Mouse (Mus musculus) forebrain, embryonic 13.5 days (tissue): ENCODE measurements around the gene Ccdc40. TPM values are rescaled to one million over a fixed set of nuclear protein-coding genes. Genes with fewer than 3 reads are reported as not detected.

Experiments used
- ATAC-seq: fragments of 200-750 bp; cut with Nextera tagmentation; 2 replicates; pipeline ENCODE4 v1.8.0; 2017
- H3K27ac ChIP-seq: fragments of 300-500 bp; sonication (generic); 2 replicates; pipeline ENCODE4 v1.5.1; 2015; ENCODE audit warnings: inconsistent platforms, mild to moderate bottlenecking, moderate library complexity
- H3K27me3 ChIP-seq: fragments of 300-500 bp; sonication (generic); 2 replicates; pipeline ENCODE4 v1.6.1; 2015; ENCODE audit warnings: mild to moderate bottlenecking, inconsistent platforms
- H3K36me3 ChIP-seq: fragments of 300-500 bp; sonication (generic); 2 replicates; pipeline ENCODE4 v1.6.1; 2015; ENCODE audit warnings: mild to moderate bottlenecking, inconsistent platforms; ENCODE audit not compliant: poor library complexity, severe bottlenecking
- H3K4me1 ChIP-seq: fragments of 300-500 bp; sonication (generic); 2 replicates; pipeline ENCODE4 v1.6.1; 2015; ENCODE audit warnings: inconsistent platforms
- H3K4me2 ChIP-seq: fragments of 300-500 bp; sonication (generic); 2 replicates; pipeline ENCODE4 v1.6.1; 2015; ENCODE audit warnings: inconsistent platforms, mild to moderate bottlenecking, moderate library complexity
- H3K4me3 ChIP-seq: fragments of 300-500 bp; sonication (generic); 2 replicates; pipeline ENCODE4 v1.5.1; 2015; ENCODE audit warnings: mild to moderate bottlenecking, inconsistent platforms
- H3K9ac ChIP-seq: fragments of 300-500 bp; sonication (generic); 2 replicates; pipeline ENCODE4 v1.6.1; 2015; ENCODE audit warnings: mild to moderate bottlenecking, inconsistent platforms
- H3K9me3 ChIP-seq: fragments of 300-500 bp; sonication (generic); replicated peaks from 2 replicates; pipeline ENCODE4 v1.6.1; 2016; ENCODE audit warnings: inconsistent platforms
- WGBS: fragments of 180-500 bp; shearing (Covaris S2); methylation state at CpG from one replicate; pipeline ENCODE4 v1.1.7; 2015; 5-methylcytosine and 5-hydroxymethylcytosine counted together
- polyA plus RNA-seq: library from polyadenylated mRNA; unstranded; fragments of >200 nt; fragmentation: Nextera tagmentation; extraction: Ambion mirVana; gene quantifications from 2 replicates; pipeline ENCODE4 v1.2.1, GENCODE M21; 2015

Gene Ccdc40
- polyA plus RNA-seq, 1 experiment from 2014 or later: 14.3 TPM

DNA sequence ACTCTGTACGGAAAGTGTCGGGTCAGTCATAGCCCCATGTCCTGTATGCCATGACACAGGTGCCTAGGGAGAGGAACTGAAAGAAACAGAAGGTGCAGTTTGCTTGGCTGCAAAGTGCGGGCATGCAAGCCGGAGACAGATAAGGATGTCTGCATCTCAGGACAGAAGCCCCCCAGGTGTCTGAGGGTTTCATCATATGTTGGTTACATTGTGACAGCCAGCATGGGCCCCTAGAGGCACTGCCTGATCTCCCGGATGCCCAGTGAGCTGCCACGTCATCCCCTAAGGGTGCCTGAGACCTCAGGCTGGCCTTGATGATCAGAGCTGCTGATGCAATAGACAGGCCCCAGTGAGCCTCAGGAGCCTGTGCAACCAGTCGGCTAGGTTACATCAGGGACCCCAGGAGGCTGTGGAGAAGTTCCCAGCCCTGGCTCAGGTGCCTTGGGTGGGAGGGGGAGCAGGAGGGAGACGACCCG lies 36.7 kb upstream of the Ccdc40 start:
- Histone ChIP-seq H3K36me3 (peaks cover 9% of the 10 kb centered on the region; the same call in 1 of the 2 replicates), H3K4me2 (no peak overlapping the region), H3K4me1 (peaks cover 35% of the 10 kb centered on the region), H3K9me3 (no peaks in the 10 kb centered on the region), H3K9ac (no peak overlapping the region), H3K4me3 (no peak overlapping the region), H3K27ac (peak overlapping the region; percentile 11; the same call in 1 of the 2 replicates), H3K27me3 (no peaks in the 10 kb centered on the region)
- 87% methylated on average over 9 of the region's 9 CpGs for WGBS
- no peak for ATAC-seq

DNA sequence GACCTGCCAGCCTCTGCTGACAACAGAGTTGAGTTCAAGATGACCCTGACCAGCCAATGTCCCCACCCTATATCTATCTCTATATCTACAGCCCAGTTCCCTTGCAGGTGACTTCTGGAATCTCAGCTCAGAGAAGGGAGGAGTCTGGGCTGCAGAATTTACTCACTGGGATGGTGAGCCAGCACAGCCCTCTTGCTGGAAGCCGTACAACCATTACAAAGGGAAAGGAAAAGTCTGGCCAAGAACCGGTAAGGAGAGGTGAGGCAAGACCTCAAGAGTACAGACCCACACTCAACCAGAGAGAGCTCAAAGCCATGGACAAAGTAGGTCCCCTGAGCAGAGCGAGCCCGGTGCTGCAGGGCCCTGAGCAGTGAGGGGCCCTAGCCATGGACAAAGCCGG lies 36.2 kb upstream of the Ccdc40 start:
- Histone ChIP-seq H3K9ac (no peak overlapping the region), H3K36me3 (peaks cover 12% of the 10 kb centered on the region; the same call in 1 of the 2 replicates), H3K4me1 (peaks cover 31% of the 10 kb centered on the region), H3K27me3 (no peaks in the 10 kb centered on the region), H3K4me2 (no peak overlapping the region), H3K27ac (no peak overlapping the region), H3K4me3 (no peak overlapping the region), H3K9me3 (no peaks in the 10 kb centered on the region)
- WGBS: 91% methylated on average over 5 of the region's 5 CpGs
- no peak for ATAC-seq

DNA sequence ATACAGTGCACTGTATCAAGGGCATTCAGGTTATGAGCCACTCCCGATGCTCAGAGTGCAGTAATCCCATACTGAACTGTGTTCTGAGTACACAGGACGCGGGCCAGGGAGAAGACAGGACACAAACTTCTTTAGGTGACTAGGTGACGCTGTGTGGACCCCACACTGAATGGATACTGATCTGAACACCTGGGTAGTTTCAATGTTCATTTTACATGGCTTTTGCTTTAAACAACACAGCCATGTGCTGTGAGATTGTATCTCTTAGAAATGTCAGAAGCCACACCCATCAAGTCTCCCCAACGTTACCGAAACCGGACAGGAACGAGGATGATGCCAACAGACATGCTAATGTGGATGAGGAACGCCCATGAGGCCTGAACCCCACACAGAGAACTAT lies 35.8 kb upstream of the Ccdc40 start:
- H3K4me2 ChIP-seq: no peak overlapping the region
- no peaks in the 10 kb centered on the region for H3K9me3 ChIP-seq
- 90% methylated on average over 9 of the region's 9 CpGs for WGBS

GRCm38 (mm10) chr11:119197618-119198563 lies 30.5 kb upstream of the Ccdc40 start:
- WGBS: 82% methylated on average over 18 of the region's 18 CpGs
- no peaks in the 10 kb centered on the region for H3K9me3 ChIP-seq
- peaks cover 20% of the 10 kb centered on the region for H3K4me1 ChIP-seq
- ATAC-seq: 0 out of 2 replicates have a peak, but pooled peaks have one; percentile 26
- H3K27me3 ChIP-seq: no peaks in the 10 kb centered on the region
- peak overlapping the region; percentile 62 for H3K27ac ChIP-seq
- H3K4me3 ChIP-seq: no peak overlapping the region
- no peak overlapping the region for H3K4me2 ChIP-seq
- peaks cover 33% of the 10 kb centered on the region for H3K36me3 ChIP-seq
- no peak overlapping the region for H3K9ac ChIP-seq

More for the DNA sequence above, 35.8 kb upstream of the Ccdc40 start:
- H3K36me3 ChIP-seq: peaks cover 16% of the 10 kb centered on the region
- H3K27me3 ChIP-seq: no peaks in the 10 kb centered on the region
- peaks cover 28% of the 10 kb centered on the region for H3K4me1 ChIP-seq
- no peak for ATAC-seq
- no peak overlapping the region for H3K9ac ChIP-seq
- H3K27ac ChIP-seq: no peak overlapping the region
- H3K4me3 ChIP-seq: no peak overlapping the region

DNA sequence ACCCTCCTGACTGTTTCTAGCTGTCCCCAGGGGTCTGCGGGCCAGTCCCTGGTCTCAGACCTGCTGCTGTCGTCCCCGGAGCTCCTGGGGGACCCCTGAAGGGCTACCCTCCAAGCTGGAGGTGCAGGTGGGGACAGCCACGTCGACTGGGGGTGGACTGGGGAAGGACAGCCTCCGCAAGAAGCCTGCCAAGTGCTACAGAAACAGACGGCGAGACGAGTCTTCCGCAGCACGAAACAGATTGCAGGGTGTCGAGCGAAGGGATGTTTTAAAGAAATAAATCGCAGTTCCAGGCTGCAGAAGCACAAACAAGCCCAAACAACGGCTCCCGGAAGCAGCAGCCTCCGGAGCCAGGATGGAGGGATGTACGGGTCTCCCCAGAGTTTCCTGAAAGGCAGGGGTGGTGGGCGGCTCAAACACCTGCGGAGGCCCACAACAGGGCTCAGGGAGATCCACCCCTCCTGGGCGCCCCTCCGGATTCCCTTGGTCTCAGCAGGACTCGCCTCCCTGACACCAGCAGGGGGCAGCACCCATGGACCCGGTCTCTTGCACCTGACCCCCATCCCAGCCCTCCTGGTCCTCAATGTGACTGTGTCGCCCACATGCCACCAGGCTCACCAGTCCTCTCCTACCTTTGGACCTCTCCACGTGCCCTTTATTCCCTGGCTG lies 29.7 kb upstream of the Ccdc40 start:
- H3K4me3 ChIP-seq: no peak overlapping the region
- peaks cover 20% of the 10 kb centered on the region for H3K4me1 ChIP-seq
- ATAC-seq: peak; percentile 36; the same call in 1 of the 2 replicates
- H3K9me3 ChIP-seq: no peaks in the 10 kb centered on the region
- no peaks in the 10 kb centered on the region for H3K27me3 ChIP-seq
- H3K36me3 ChIP-seq: peaks cover 33% of the 10 kb centered on the region
- no peak overlapping the region for H3K9ac ChIP-seq
- WGBS: 56% methylated on average over 25 of the region's 26 CpGs
- H3K4me2 ChIP-seq: no peak overlapping the region
- H3K27ac ChIP-seq: peak overlapping the region; percentile 62

DNA sequence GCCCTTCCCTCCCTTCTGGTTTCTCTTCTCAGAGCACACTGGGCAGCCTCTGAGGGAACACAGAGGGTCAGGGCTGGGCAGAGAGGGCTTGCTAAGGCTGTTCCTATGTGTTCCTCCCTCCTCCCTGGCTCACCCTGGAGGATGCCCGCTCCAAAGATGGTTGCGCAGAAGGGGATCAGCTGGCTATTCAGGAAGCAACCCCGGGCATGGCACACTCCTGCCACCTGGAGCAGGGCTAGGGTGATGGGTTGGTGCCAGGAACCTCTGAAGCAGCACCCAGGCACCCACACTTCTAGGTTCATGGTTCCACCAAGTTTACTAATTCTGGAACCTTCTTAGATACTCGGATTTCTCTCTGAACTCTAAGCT lies 29.2 kb upstream of the Ccdc40 start:
- Histone ChIP-seq H3K27me3 (no peaks in the 10 kb centered on the region), H3K4me2 (no peak overlapping the region), H3K9ac (no peak overlapping the region), H3K4me3 (no peak overlapping the region), H3K4me1 (peaks cover 20% of the 10 kb centered on the region), H3K9me3 (no peaks in the 10 kb centered on the region), H3K36me3 (peaks cover 33% of the 10 kb centered on the region), H3K27ac (peak overlapping the region; percentile 62)
- ATAC-seq: 0 out of 2 replicates have a peak, but pooled peaks have one; percentile 29
- 90% methylated on average over 4 of the region's 4 CpGs for WGBS

DNA sequence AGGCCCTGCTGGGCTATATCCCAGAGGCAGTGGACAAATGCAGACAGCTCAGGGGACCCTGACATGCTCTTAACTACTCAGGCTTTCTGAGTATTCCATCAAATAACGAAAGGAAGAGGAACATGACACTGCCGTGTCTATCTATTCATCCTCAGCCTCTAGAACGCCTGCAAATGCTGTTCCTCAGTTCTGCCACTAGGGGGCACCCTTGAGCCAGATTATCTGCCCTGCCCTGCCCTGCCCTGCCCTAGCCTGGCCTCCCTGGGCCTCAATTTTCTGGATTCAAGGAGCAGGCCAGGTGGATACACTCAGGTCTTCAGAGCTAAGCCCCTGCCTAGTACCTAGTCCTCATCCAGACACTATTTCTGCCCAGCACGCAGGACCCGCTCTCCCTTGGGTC lies 24.9 kb upstream of the Ccdc40 start:
- peaks cover 11% of the 10 kb centered on the region for H3K4me1 ChIP-seq
- ATAC-seq: no peak
- WGBS: 46% methylated on average over 5 of the region's 5 CpGs
- H3K4me3 ChIP-seq: no peak overlapping the region
- H3K9me3 ChIP-seq: no peaks in the 10 kb centered on the region
- no peaks in the 10 kb centered on the region for H3K27me3 ChIP-seq
- no peak overlapping the region for H3K9ac ChIP-seq
- H3K27ac ChIP-seq: no peak overlapping the region
- peaks cover 52% of the 10 kb centered on the region for H3K36me3 ChIP-seq
- H3K4me2 ChIP-seq: no peak overlapping the region

GRCm38 (mm10) chr11:119205738-119206137 lies 22.6 kb upstream of the Ccdc40 start:
- no peak overlapping the region for H3K27ac ChIP-seq
- ATAC-seq: no peak
- WGBS: 82% methylated on average over 10 of the region's 10 CpGs
- peaks cover 24% of the 10 kb centered on the region for H3K4me1 ChIP-seq
- no peak overlapping the region for H3K9ac ChIP-seq
- peaks cover 60% of the 10 kb centered on the region for H3K36me3 ChIP-seq
- H3K9me3 ChIP-seq: no peaks in the 10 kb centered on the region
- H3K4me2 ChIP-seq: no peak overlapping the region
- H3K27me3 ChIP-seq: no peaks in the 10 kb centered on the region
- H3K4me3 ChIP-seq: no peak overlapping the region

DNA sequence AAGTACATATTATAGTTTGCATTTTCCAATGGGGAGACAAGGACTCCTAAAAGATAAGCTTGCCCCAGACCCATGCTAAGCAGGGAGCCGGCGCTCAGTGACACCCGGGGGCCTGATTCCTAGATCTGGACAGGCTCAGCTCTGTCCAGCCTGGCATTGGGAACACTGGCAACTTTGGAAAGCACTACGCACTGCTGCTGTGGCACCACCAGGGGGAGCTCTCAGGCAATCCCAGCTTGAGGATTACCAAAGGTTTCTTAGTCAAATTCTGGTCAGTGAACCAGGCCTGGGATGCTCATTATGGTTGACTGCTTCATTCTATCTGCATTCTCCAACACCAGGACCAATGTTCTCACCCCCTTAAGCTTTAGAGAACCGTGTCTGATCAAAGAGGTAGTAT lies 21.8 kb upstream of the Ccdc40 start:
- Histone ChIP-seq H3K9ac (no peak overlapping the region), H3K27me3 (no peaks in the 10 kb centered on the region), H3K9me3 (no peaks in the 10 kb centered on the region), H3K27ac (no peak overlapping the region), H3K4me3 (no peak overlapping the region), H3K4me2 (no peak overlapping the region), H3K4me1 (peaks cover 28% of the 10 kb centered on the region), H3K36me3 (peaks cover 56% of the 10 kb centered on the region)
- WGBS: 22% methylated on average over 5 of the region's 5 CpGs
- no peak for ATAC-seq

DNA sequence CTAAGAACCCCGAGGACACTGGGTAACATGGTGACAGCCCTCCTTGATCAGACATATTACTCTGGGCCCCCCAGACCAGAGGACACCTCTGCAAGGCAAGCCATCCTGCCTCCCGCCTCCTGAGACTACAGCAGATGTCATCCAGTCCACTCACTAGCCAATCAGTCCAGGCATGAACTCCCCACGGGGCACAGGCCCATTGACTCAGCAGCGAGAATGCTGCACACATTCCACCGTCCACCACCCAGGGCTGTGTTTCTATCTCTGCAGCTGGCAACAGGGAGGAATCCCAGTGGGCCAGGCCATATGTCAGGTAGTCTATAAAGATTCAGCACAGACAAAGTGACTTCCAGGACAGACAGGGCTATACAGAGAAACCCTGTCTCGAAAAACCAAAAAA lies 20.4 kb upstream of the Ccdc40 start:
- ATAC-seq: no peak
- Histone ChIP-seq H3K4me3 (no peak overlapping the region), H3K4me1 (peaks cover 35% of the 10 kb centered on the region), H3K27ac (no peak overlapping the region), H3K9me3 (no peaks in the 10 kb centered on the region), H3K36me3 (peaks cover 52% of the 10 kb centered on the region), H3K27me3 (no peaks in the 10 kb centered on the region), H3K4me2 (no peak overlapping the region), H3K9ac (no peak overlapping the region)
- 85% methylated on average over 6 of the region's 6 CpGs for WGBS

GRCm38 (mm10) chr11:119208870-119209370 lies 19.5 kb upstream of the Ccdc40 start:
- Histone ChIP-seq H3K27ac (peak overlapping the region; percentile 51), H3K4me1 (peaks cover 45% of the 10 kb centered on the region), H3K9ac (no peak overlapping the region), H3K4me2 (no peak overlapping the region), H3K27me3 (no peaks in the 10 kb centered on the region), H3K9me3 (no peaks in the 10 kb centered on the region), H3K4me3 (no peak overlapping the region), H3K36me3 (peaks cover 52% of the 10 kb centered on the region)
- 94% methylated on average over 20 of the region's 20 CpGs for WGBS
- ATAC-seq: no peak
